Mouse (Mus musculus): ENCODE data around the gene 9530053A07Rik. TPM values are rescaled to one million over a fixed set of nuclear protein-coding genes. Genes with fewer than 3 reads are reported as not detected.
A peak's percentile ranks its signal among the peaks of the same experiment; 100 is the strongest.

9530053A07Rik gene
- polyA plus RNA-seq, 1 experiment from 2014 or later = 0.24 TPM

DNA sequence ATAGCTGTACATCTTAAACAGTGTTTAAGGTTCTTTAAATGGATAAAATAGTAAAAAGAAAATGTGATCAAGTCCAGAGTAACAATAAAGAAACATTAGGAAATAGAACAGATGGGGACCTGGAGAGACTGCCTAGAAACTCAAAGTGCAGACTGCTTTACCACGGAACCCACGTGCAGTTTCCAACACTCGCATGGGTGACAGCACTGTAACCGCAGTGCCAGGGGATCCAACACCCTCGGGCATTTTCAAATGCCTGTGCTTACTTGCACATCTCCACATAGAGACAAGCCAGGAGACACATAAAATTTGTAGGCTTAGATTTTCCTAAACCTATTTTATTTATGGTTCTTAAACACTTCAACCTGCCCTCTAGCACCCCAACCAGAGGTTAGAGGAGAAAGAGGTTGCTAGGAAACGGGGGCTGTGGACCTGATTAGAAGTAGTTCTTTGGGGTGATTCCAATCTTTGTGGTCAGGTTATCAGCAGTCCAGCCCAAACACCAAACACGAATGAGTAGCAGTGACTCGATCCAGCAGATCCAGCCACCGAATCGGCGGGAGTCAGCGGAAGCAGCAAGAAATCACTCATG is 79.2 kb downstream of the 9530053A07Rik start:
- Histone ChIP-seq H3K9me3 (ENCODE audit: control insufficient read depth, low read length) (no peaks in the 10 kb centered on the region), H3K4me2 (replicated peaks) (peak overlapping the region; percentile 59), H3K36me3 (replicated peaks; ENCODE audit: control insufficient read depth, insufficient read depth) (no peaks in the 10 kb centered on the region), H3K4me1 (replicated peaks; ENCODE audit: control insufficient read depth, insufficient read depth, low read length) (no peaks in the 10 kb centered on the region), H3K4me3 (replicated peaks; ENCODE audit: low read length) (peak overlapping the region; percentile 29), H3K9ac (peak overlapping the region; percentile 47), H3K27me3 (ENCODE audit: control insufficient read depth, insufficient read depth, low read length) (no peaks in the 10 kb centered on the region), H3K27ac (no peak overlapping the region)
- ATAC-seq (ENCODE audit: low FRiP score) (no peak), DNase-seq (ENCODE audit: low spot score) (no peak)
- 48% methylated on average over 12 of the region's 12 CpGs for WGBS

DNA sequence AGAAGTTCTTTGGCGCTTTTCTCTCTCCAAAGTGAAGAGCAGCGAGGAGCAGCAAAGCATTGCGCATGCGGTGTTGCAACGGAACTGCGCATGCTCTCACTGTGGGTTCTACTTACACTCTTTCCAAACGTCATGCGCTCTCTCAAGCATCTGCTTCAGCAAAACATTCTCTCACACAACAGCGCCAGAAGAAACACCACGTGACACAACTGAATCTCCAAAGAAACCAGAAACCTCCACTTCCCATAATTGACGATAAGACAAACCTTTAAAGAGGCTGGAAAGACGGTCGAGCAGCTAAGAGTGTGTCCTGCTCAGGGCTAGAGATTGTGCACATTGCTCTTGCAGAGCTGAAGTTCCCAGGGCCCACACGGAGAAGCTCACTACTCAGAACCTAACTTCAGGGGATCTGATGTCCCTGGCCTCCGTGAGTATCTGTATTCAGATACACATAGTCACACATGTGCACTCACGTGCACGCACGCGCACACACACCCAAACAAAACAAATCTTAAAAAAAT is 79.8 kb downstream of the 9530053A07Rik start:
- H3K4me3 ChIP-seq (replicated peaks; ENCODE audit: low read length) = peak overlapping the region; percentile 29
- H3K9ac ChIP-seq = peak overlapping the region; percentile 47
- H3K27ac ChIP-seq = no peak overlapping the region
- ATAC-seq (ENCODE audit: low FRiP score) (peak; percentile 48; the same call in 1 of the 2 replicates), DNase-seq (ENCODE audit: low spot score) (peak; percentile 78)
- no peaks in the 10 kb centered on the region for H3K36me3 ChIP-seq (replicated peaks; ENCODE audit: control insufficient read depth, insufficient read depth)
- no peaks in the 10 kb centered on the region for H3K27me3 ChIP-seq (ENCODE audit: control insufficient read depth, insufficient read depth, low read length)
- WGBS = 58% methylated on average over 19 of the region's 19 CpGs
- peak overlapping the region; percentile 59 for H3K4me2 ChIP-seq (replicated peaks)
- H3K9me3 ChIP-seq (ENCODE audit: control insufficient read depth, low read length) = no peaks in the 10 kb centered on the region
- H3K4me1 ChIP-seq (replicated peaks; ENCODE audit: control insufficient read depth, insufficient read depth, low read length) = no peaks in the 10 kb centered on the region

DNA sequence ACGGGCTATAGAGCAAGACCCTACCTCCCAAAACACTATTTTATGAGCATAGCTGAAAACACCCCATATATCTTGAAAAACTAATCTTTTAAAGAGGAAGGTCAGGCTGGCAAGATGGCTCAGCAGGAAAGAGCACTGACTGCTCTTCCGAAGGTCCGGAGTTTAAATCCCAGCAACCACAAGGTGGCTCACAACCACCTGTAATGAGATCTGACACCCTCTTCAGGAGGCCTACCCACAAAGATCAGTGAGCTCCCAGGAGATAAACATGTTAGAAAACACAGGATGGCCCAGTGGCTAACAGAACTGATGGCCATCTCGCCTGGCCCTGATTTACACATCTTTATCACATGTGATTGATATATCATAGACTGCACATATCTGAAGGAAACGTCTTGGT is 81.5 kb downstream of the 9530053A07Rik start:
- no peaks in the 10 kb centered on the region for H3K27me3 ChIP-seq (ENCODE audit: control insufficient read depth, insufficient read depth, low read length)
- no peaks in the 10 kb centered on the region for H3K4me1 ChIP-seq (replicated peaks; ENCODE audit: control insufficient read depth, insufficient read depth, low read length)
- H3K36me3 ChIP-seq (replicated peaks; ENCODE audit: control insufficient read depth, insufficient read depth) = no peaks in the 10 kb centered on the region
- WGBS = 51% methylated on average over 5 of the region's 5 CpGs
- no peak overlapping the region for H3K4me2 ChIP-seq (replicated peaks)
- no peaks in the 10 kb centered on the region for H3K9me3 ChIP-seq (ENCODE audit: control insufficient read depth, low read length)
- ATAC-seq (ENCODE audit: low FRiP score) (no peak), DNase-seq (ENCODE audit: low spot score) (no peak)
- no peak overlapping the region for H3K9ac ChIP-seq
- H3K27ac ChIP-seq = no peak overlapping the region
- no peak overlapping the region for H3K4me3 ChIP-seq (replicated peaks; ENCODE audit: low read length)

GRCm38 (mm10) chr7:28214142-28214541 is 84.9 kb downstream of the 9530053A07Rik start:
- H3K4me1 ChIP-seq (replicated peaks; ENCODE audit: control insufficient read depth, insufficient read depth, low read length) = no peaks in the 10 kb centered on the region
- DNase-seq (ENCODE audit: low spot score) (no peak), ATAC-seq (ENCODE audit: low FRiP score) (no peak)
- H3K27me3 ChIP-seq (ENCODE audit: control insufficient read depth, insufficient read depth, low read length) = no peaks in the 10 kb centered on the region
- no peak overlapping the region for H3K4me3 ChIP-seq (replicated peaks; ENCODE audit: low read length)
- H3K4me2 ChIP-seq (replicated peaks) = no peak overlapping the region
- no peak overlapping the region for H3K27ac ChIP-seq
- H3K9ac ChIP-seq = no peak overlapping the region
- H3K9me3 ChIP-seq (ENCODE audit: control insufficient read depth, low read length) = no peaks in the 10 kb centered on the region
- WGBS = 31% methylated on average over 10 of the region's 10 CpGs
- H3K36me3 ChIP-seq (replicated peaks; ENCODE audit: control insufficient read depth, insufficient read depth) = no peaks in the 10 kb centered on the region

Other genes starting within 250 kb of the 9530053A07Rik start
- 14.8 and 17.0 TPM in 2 replicates for gene Zfp974, start 200.0 kb upstream of the 9530053A07Rik start, polyA plus RNA-seq (2014; fragmentation: Nextera tagmentation; extraction: Ambion mirVana)
- 23.8 and 26.1 TPM in 2 replicates for gene Zfp780b, start 150.3 kb upstream of the 9530053A07Rik start, polyA plus RNA-seq (2014; fragmentation: Nextera tagmentation; extraction: Ambion mirVana)
- gene Zfp850, start 115.4 kb upstream of the 9530053A07Rik start, polyA plus RNA-seq (2014; fragmentation: Nextera tagmentation; extraction: Ambion mirVana) = 7.0 and 7.1 TPM in 2 replicates
- gene Psmc4, start 79.4 kb upstream of the 9530053A07Rik start, polyA plus RNA-seq (2014; fragmentation: Nextera tagmentation; extraction: Ambion mirVana) = 279 and 282 TPM in 2 replicates
- gene Fcgbp, start 58.2 kb upstream of the 9530053A07Rik start, polyA plus RNA-seq (2014; fragmentation: Nextera tagmentation; extraction: Ambion mirVana) = 0.69 and 0.80 TPM in 2 replicates
- gene Fbl, start 40.2 kb downstream of the 9530053A07Rik start, polyA plus RNA-seq (2014; fragmentation: Nextera tagmentation; extraction: Ambion mirVana) = 23.1 and 28.2 TPM in 2 replicates
- 11.6 and 12.6 TPM in 2 replicates for gene Dyrk1b, start 50.0 kb downstream of the 9530053A07Rik start, polyA plus RNA-seq (2014; fragmentation: Nextera tagmentation; extraction: Ambion mirVana)
- gene Eid2, start 138.4 kb downstream of the 9530053A07Rik start, polyA plus RNA-seq (2014; fragmentation: Nextera tagmentation; extraction: Ambion mirVana) = 8.8 and 11.3 TPM in 2 replicates
- gene Eid2b, start 148.3 kb downstream of the 9530053A07Rik start, polyA plus RNA-seq (2014; fragmentation: Nextera tagmentation; extraction: Ambion mirVana) = 33.8 and 35.2 TPM in 2 replicates
- 0.74 and 0.91 TPM in 2 replicates for gene Selenov, start 161.7 kb downstream of the 9530053A07Rik start, polyA plus RNA-seq (2014; fragmentation: Nextera tagmentation; extraction: Ambion mirVana)
- gene Dll3, start 172.8 kb downstream of the 9530053A07Rik start, polyA plus RNA-seq (2014; fragmentation: Nextera tagmentation; extraction: Ambion mirVana) = 19.1 and 21.0 TPM in 2 replicates
- gene Timm50, start 182.6 kb downstream of the 9530053A07Rik start, polyA plus RNA-seq (2014; fragmentation: Nextera tagmentation; extraction: Ambion mirVana) = 125 and 137 TPM in 2 replicates
- 75.2 and 78.3 TPM in 2 replicates for gene Supt5, start 209.3 kb downstream of the 9530053A07Rik start, polyA plus RNA-seq (2014; fragmentation: Nextera tagmentation; extraction: Ambion mirVana)
- 521 and 677 TPM in 2 replicates for gene Rps16, start 221.2 kb downstream of the 9530053A07Rik start, polyA plus RNA-seq (2014; fragmentation: Nextera tagmentation; extraction: Ambion mirVana)
- gene Plekhg2, start 243.1 kb downstream of the 9530053A07Rik start, polyA plus RNA-seq (2014; fragmentation: Nextera tagmentation; extraction: Ambion mirVana) = 21.5 and 25.5 TPM in 2 replicates

Measured in hindbrain, embryonic 14.5 days (tissue).